Mouse (Mus musculus) heart, embryonic 11.5 days (tissue): ENCODE measurements at regions not wholly inside any gene's neighbourhood (a gene's known extent, or its start where the extent isn't known, plus 50 kb on each side); places are given as distances from the start of the nearest gene placed in this dataset.

ENCODE experiments used
- ATAC-seq: fragments of 200-750 bp; cut with Nextera tagmentation; replicated peaks from 2 replicates; pipeline ENCODE4 v1.8.0; 2017; ENCODE audit warnings: moderate library complexity; ENCODE audit not compliant: insufficient number of reproducible peaks, low FRiP score, low TSS enrichment
- H3K27ac ChIP-seq: fragments of 300-500 bp; sonication (generic); 2 replicates; pipeline ENCODE4 v1.5.1; 2014; ENCODE audit warnings: mild to moderate bottlenecking, low read depth, low read length
- H3K27me3 ChIP-seq: fragments of 300-500 bp; sonication (generic); 2 replicates; pipeline ENCODE4 v1.6.1; 2014; ENCODE audit warnings: mild to moderate bottlenecking, low read length, mixed read lengths; ENCODE audit not compliant: control insufficient read depth, insufficient read depth
- H3K36me3 ChIP-seq: fragments of 300-500 bp; sonication (generic); 2 replicates; pipeline ENCODE4 v1.6.1; 2014; ENCODE audit warnings: mild to moderate bottlenecking, low read length, moderate library complexity, mixed read lengths; ENCODE audit not compliant: control insufficient read depth, insufficient read depth
- H3K4me1 ChIP-seq: fragments of 300-500 bp; sonication (generic); 2 replicates; pipeline ENCODE4 v1.6.1; 2014; ENCODE audit warnings: low read length; ENCODE audit not compliant: control insufficient read depth, insufficient read depth
- H3K4me2 ChIP-seq: fragments of 300-500 bp; sonication (generic); 2 replicates; pipeline ENCODE4 v1.6.1; 2014; ENCODE audit warnings: mild to moderate bottlenecking, moderate library complexity
- H3K4me3 ChIP-seq: fragments of 300-500 bp; sonication (generic); 2 replicates; pipeline ENCODE4 v1.5.1; 2014; ENCODE audit warnings: low read depth, low read length
- H3K9ac ChIP-seq: fragments of 300-500 bp; sonication (generic); 2 replicates; pipeline ENCODE4 v1.6.1; 2014; ENCODE audit warnings: mild to moderate bottlenecking, low read depth, low read length, moderate library complexity
- H3K9me3 ChIP-seq: fragments of 300-500 bp; sonication (generic); replicated peaks from 2 replicates; pipeline ENCODE4 v1.6.1; 2016; ENCODE audit warnings: low read length; ENCODE audit not compliant: control insufficient read depth
- WGBS: fragments of 180-500 bp; shearing (Covaris S2); extraction: QIAGEN DNeasy Blood & Tissue Kit; methylation state at CpG from one replicate; pipeline ENCODE4 v1.1.7; 2014; ENCODE audit not compliant: insufficient replicate concordance; 5-methylcytosine and 5-hydroxymethylcytosine counted together

DNA sequence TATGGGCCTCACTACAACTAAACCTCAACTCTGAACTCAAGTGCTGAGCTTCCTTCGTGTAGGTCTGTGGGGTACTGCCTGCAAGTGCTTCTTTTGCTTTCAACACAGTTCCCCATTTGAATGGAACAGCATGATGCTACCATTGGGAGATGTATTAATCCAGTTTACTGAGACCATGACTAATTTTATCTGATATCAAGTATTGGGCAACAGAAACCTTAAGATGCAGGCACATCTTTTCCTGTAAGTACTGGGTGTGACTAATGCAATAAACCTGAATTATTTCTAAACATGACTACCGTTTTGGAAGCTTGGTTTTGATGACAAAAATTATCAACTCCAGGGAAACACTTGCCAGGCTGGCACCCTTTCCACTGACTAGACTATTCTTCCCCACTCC is 153.4 kb upstream of the Tent5a start:
- Histone ChIP-seq H3K4me3 (no peak overlapping the region), H3K27me3 (no peaks in the 10 kb centered on the region), H3K9ac (no peak overlapping the region), H3K9me3 (no peaks in the 10 kb centered on the region), H3K36me3 (no peaks in the 10 kb centered on the region), H3K4me1 (no peaks in the 10 kb centered on the region), H3K4me2 (no peak overlapping the region), H3K27ac (no peak overlapping the region)
- ATAC-seq, result no peak
- WGBS, result 67% methylated on average over 2 of the region's 2 CpGs

DNA sequence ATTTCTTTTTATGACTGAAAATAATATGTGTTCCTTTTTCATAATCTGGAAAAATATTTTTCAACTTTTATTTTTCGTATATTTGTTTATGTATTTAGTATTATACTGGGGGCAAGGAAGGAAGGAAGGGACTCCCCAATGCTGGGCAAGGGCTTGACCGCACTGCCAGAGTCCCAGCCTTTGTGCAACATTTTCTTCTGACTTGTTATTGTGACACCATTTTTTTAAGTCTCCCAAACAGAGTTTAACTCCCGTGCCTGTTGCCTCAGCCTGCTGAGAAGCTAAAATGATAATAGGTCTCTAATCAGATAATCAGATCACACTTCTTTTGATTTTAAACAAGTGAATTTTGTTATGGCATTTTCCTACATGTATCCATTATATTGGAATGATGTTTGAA is 148.1 kb upstream of the Tent5a start:
- ATAC-seq, result no peak
- Histone ChIP-seq H3K27me3 (no peaks in the 10 kb centered on the region), H3K4me3 (no peak overlapping the region), H3K4me2 (no peak overlapping the region), H3K27ac (no peak overlapping the region), H3K36me3 (no peaks in the 10 kb centered on the region), H3K9ac (no peak overlapping the region), H3K9me3 (no peaks in the 10 kb centered on the region), H3K4me1 (no peaks in the 10 kb centered on the region)
- 67% methylated on average over 3 of the region's 3 CpGs for WGBS

DNA sequence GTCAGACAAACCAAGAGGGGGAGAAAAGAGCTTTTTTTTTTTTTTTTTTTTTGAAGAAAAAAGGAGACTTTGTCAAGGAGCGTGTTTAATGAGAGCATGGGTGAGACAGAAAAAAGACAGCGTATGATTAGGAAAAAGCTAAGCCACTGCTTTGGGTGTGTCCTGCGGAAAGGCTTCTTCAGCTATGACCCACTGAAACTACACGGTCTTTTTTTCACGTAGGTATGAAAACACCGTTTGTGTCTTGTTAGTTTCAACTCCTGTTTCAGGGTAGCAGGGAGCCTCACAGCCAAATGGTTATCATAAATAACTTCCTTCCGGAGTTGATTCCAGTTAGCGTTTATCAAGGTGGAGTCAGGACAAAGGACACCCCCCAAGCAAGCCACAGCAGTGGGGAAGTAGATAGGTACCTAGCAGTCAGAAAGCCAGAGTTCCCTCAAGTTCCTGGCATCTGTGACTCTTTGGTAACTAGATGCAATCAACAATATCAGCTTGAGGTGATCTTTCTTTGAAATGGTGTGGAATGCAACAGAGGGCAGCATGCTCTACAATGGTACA is 143.2 kb upstream of the Tent5a start:
- WGBS, result 70% methylated on average over 8 of the region's 8 CpGs
- no peak for ATAC-seq
- Histone ChIP-seq H3K27ac (no peak overlapping the region), H3K4me1 (peaks cover 5% of the 10 kb centered on the region; the same call in 1 of the 2 replicates), H3K4me2 (no peak overlapping the region), H3K36me3 (no peaks in the 10 kb centered on the region), H3K9me3 (no peaks in the 10 kb centered on the region), H3K9ac (no peak overlapping the region), H3K27me3 (no peaks in the 10 kb centered on the region), H3K4me3 (no peak overlapping the region)

DNA sequence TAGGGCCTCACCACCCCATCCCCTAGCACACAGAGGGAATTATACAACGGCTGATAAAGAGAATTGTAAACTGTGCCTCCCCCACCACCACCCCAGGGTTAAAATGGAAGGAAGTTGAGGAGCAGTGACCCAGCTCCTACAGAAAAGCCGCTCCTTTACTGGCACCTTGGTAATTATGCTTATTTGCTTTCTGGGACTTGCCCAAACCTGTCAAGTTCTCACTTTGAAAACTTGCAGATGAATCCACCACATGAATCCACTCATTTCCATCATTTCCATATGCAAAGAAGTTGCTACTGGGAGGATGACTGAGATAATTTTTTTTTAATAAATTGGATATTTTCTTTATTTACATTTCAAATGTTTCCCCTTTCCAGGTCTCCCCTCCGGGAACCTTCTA is 142.1 kb upstream of the Tent5a start:
- 61% methylated on average over 3 of the region's 3 CpGs for WGBS
- H3K4me1 ChIP-seq, result peaks cover 5% of the 10 kb centered on the region; the same call in 1 of the 2 replicates
- no peak overlapping the region for H3K9ac ChIP-seq
- no peak for ATAC-seq
- H3K9me3 ChIP-seq, result no peaks in the 10 kb centered on the region
- no peak overlapping the region for H3K4me3 ChIP-seq
- no peaks in the 10 kb centered on the region for H3K36me3 ChIP-seq
- H3K4me2 ChIP-seq, result no peak overlapping the region
- no peak overlapping the region for H3K27ac ChIP-seq
- H3K27me3 ChIP-seq, result no peaks in the 10 kb centered on the region

DNA sequence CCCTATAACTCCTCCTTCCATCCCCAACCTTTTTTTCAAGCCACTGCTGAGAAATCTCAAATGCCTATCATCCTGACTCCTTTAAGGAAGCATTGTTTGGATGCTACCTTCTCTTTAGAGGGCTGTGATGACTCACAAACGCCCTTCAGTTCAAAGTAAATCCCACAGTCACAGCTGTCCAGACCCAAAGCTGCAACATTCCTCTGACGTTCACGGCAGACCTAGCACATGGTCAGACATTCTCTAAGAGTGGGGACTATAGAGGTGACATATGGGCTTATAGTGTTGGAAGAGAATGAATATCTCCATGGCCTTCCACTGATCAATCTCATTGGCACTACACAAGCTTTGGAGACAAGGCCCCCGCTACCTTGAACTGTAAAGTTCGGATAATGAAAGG is 139.5 kb upstream of the Tent5a start:
- ATAC-seq, result no peak
- Histone ChIP-seq H3K27me3 (no peaks in the 10 kb centered on the region), H3K9me3 (no peaks in the 10 kb centered on the region), H3K4me1 (peaks cover 5% of the 10 kb centered on the region; the same call in 1 of the 2 replicates), H3K4me3 (no peak overlapping the region), H3K9ac (no peak overlapping the region), H3K36me3 (no peaks in the 10 kb centered on the region), H3K4me2 (no peak overlapping the region), H3K27ac (no peak overlapping the region)
- 61% methylated on average over 5 of the region's 5 CpGs for WGBS

DNA sequence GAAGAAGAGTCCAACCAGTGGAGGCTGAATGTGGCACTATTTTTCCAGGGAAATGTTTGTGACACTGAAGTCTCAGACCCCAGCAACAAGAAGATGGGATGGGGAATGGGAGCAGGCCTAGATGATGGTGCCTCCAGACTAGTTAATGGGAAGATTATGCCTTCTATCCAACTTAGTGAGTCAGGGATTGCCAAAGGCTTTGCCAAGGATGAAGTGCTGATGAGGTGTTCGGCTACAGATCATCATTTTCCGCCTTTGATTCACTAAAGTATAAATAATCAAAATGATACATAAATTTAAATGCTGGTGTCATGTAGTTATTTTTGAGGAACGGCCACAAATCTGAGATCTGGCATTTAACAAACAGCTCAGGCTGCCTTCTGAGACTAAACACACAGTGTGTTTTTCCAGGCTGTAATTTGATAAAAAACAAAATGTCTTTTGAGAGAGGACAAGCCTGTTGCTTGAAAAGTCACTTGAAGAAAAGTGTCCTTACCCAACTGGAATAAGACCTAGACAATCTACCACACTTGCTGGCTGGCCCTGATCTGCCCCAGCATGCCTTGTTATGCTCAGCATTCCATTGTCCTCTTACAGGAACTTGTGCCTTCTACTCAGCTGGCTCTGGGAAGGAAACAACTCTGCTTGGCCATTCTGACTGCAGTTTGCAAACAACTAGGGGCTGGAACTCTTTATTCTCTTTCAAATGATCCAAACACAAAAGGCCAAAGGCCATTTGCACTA is 132.1 kb upstream of the Tent5a start:
- no peak overlapping the region for H3K27ac ChIP-seq
- H3K4me2 ChIP-seq, result no peak overlapping the region
- WGBS, result 82% methylated on average over 3 of the region's 3 CpGs
- no peak overlapping the region for H3K4me3 ChIP-seq
- H3K9me3 ChIP-seq, result no peaks in the 10 kb centered on the region
- ATAC-seq, result no peak
- H3K36me3 ChIP-seq, result no peaks in the 10 kb centered on the region
- no peaks in the 10 kb centered on the region for H3K4me1 ChIP-seq
- H3K9ac ChIP-seq, result no peak overlapping the region
- no peaks in the 10 kb centered on the region for H3K27me3 ChIP-seq

DNA sequence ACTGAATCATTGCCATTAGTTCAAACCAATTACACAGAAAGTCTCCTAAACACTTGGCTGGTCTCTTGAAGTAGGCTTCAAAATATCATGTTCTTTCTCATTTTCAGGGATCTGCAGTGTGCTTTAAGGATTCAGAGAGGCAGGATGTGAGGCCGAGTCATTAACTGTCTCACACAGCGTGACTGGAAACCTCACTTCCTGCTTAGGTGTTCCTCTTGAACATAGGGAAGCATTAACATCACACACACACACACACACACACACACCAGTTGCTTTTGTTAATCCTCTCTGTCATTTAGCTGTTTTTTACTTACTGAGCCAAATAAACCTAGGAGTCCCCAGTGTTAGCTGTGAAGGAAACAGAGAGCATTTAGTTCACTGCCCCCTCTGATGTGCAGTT is 131.2 kb upstream of the Tent5a start:
- WGBS, result 73% methylated on average over 2 of the region's 2 CpGs
- Histone ChIP-seq H3K4me3 (no peak overlapping the region), H3K36me3 (no peaks in the 10 kb centered on the region), H3K4me1 (no peaks in the 10 kb centered on the region), H3K27me3 (no peaks in the 10 kb centered on the region), H3K9me3 (no peaks in the 10 kb centered on the region), H3K9ac (no peak overlapping the region), H3K27ac (no peak overlapping the region), H3K4me2 (no peak overlapping the region)
- no peak for ATAC-seq

DNA sequence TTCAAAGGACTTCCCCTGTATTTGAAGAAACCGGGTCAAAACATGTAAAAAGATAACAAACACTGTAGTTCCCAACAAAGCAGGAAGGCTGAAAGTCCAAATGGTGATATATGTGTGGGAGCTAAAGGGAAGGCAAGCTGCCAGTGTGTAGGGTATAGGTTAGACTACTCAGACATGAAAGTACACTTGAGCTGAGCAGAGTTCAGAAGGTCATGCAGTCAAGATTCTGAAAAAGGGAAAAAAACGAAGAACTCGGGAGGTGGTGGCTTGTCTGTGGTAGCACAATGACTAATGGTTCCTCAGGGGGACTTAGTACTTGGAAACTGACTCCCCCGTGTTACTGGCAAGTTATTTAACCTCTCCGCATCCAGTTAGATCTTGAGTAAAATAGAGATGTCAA is 130.3 kb upstream of the Tent5a start:
- H3K4me3 ChIP-seq, result no peak overlapping the region
- no peaks in the 10 kb centered on the region for H3K36me3 ChIP-seq
- H3K9me3 ChIP-seq, result no peaks in the 10 kb centered on the region
- H3K9ac ChIP-seq, result no peak overlapping the region
- no peak overlapping the region for H3K27ac ChIP-seq
- H3K4me1 ChIP-seq, result no peaks in the 10 kb centered on the region
- ATAC-seq, result no peak
- H3K4me2 ChIP-seq, result no peak overlapping the region
- 53% methylated on average over 5 of the region's 5 CpGs for WGBS
- no peaks in the 10 kb centered on the region for H3K27me3 ChIP-seq

DNA sequence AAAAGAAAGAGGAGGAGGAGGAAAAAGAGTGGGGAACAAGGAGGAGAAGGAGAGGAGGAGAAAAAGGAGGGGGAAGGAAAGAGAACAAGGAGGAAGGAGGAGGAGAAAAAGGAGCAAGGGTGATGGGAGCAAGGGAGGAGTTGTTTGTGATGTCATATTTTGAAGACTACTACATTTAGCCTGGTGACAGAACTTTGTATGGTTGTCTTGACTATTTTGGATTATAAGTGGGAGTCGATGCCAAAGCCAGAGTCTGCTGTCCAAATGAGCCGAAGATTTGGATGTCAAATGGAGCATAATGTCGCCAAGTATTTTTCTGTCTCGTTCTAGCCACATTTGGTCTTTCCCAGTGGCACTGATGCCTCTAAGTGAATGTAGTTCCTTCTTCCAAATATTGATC is 128.2 kb upstream of the Tent5a start:
- H3K9ac ChIP-seq, result no peak overlapping the region
- ATAC-seq, result no peak

More for the DNA sequence above, 128.2 kb upstream of the Tent5a start:
- H3K9me3 ChIP-seq, result no peaks in the 10 kb centered on the region
- WGBS, result 91% methylated on average over 4 of the region's 4 CpGs
- no peaks in the 10 kb centered on the region for H3K27me3 ChIP-seq
- no peaks in the 10 kb centered on the region for H3K4me1 ChIP-seq
- H3K4me2 ChIP-seq, result no peak overlapping the region
- no peaks in the 10 kb centered on the region for H3K36me3 ChIP-seq
- no peak overlapping the region for H3K27ac ChIP-seq
- no peak overlapping the region for H3K4me3 ChIP-seq
